Mouse (Mus musculus): ENCODE data around the gene Akr1b7. TPM values are rescaled to one million over a fixed set of nuclear protein-coding genes. Genes with fewer than 3 reads are reported as not detected.
"Not testable (repeated sequence)": the region's sequence is repeated elsewhere in the genome, so short reads cannot be mapped to it uniquely, and the experiment has no call there.

Gene Akr1b7
- 0.10 and 0.11 TPM in 2 replicates for polyA plus RNA-seq (2012; rRNA removed)

DNA sequence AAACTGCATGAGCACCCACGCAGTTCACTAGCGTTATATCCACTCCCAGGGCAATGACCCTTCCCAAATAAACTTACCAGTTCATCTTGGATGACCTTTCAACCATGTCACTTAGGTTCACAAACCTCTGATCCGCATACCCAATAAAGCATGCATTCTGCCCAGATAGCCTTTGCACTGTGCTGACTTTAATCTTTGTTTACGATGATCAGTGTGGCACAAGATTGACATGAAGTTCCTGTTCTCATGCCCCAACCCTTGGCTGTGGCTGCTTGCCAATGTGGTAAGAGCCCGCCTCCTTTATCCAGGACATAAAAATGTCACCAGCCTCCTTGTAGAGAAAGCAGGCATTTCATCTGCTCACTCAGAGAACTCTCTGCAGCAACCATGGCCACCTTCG is at the start of gene Akr1b7:
Akr1b7 (plus strand) TSS at position 312 of the 400 bp plus-strand sequence.
- DNase-seq (ENCODE audit: extremely low spot score in 1 of 2, low spot score in 1 of 2) = no peak

DNA sequence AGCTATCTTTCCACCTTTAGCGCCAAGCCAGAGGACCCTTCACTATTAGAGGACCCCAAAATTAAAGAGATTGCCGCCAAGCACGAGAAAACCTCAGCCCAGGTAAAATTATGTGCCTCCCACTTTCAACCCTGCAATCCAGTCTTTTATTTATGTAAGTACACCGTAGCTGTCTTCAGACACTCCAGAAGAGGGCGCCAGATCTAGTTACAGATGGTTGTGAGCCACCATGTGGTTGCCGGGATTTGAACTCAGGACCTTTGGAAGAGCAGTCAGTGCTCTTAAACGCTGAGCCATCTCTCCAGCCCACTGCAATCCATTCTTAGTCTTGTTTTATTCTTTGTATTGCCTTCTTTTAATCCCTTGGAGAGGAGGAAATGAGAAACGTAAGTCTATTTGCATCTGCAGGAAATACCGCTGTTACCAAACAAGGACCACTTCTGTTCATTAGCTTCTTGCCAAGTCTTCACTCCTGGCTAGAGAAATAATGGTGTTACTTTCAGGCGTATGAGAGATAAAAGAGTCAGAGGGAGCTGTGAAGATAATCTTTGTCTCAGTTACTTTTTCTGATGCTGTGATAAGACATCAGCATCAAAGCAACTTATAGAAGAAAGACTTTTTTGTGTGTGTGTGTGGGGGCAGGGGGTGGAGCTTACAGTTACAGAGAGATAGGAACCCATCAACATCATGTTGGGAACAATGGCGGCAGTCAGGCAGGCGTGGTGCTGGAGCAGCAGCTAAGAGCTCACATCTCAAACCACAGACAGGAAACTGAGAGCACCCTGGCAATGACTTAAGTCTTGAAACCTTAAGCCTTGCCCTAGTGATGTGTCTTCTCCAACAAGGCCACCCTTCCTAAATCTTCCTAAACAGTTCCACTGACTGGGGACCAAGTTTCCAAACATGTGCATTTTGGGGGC is 47.7 kb upstream of the Akr1b7 start:
- DNase-seq (ENCODE audit: extremely low spot score in 1 of 2, low spot score in 1 of 2) = no peak

GRCm38 (mm10) chr6:34367998-34368397 is 44.1 kb upstream of the Akr1b7 start:
- no peak for DNase-seq (ENCODE audit: extremely low spot score in 1 of 2, low spot score in 1 of 2)

- DNase-seq (ENCODE audit: extremely low spot score in 1 of 2, low spot score in 1 of 2) = no peak
Measured at GRCm38 (mm10) chr6:34370081-34370480, 42.1 kb upstream of the Akr1b7 start.

DNA sequence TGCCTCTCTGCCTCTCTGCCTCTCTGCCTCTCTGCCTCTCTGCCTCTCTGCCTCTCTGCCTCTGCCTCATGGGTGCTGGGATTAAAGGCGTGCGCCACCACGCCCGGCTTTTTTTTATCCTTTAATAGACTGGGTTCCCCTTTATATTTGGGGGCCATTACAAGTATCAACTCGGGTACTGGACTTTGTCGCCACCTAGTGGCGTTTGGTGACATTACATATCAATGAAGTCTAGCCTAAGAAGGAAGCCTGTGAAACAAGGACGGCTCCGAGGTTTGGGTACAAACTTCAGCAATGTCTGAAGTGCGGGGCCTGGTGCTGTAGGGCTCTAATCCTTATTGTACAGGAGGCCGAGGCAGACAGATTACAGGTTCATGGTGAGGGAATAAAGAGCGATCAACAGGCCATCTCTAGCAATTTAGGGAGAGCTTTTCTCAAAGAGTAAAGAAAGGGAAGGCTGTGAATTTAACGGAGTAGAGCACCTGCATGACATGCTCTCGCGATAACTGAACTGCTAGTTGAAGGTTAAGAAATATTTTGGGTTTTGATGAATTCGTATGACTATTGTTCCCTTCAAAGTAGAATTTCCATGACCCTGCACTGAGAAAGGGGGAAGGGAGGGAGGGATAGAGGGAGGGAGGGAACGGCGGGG is 40.3 kb upstream of the Akr1b7 start:
- DNase-seq (ENCODE audit: extremely low spot score in 1 of 2, low spot score in 1 of 2) = peak; percentile 54 to 93

- no peak for DNase-seq (ENCODE audit: extremely low spot score in 1 of 2, low spot score in 1 of 2)
Measured at GRCm38 (mm10) chr6:34373841-34374240, 38.3 kb upstream of the Akr1b7 start.

DNA sequence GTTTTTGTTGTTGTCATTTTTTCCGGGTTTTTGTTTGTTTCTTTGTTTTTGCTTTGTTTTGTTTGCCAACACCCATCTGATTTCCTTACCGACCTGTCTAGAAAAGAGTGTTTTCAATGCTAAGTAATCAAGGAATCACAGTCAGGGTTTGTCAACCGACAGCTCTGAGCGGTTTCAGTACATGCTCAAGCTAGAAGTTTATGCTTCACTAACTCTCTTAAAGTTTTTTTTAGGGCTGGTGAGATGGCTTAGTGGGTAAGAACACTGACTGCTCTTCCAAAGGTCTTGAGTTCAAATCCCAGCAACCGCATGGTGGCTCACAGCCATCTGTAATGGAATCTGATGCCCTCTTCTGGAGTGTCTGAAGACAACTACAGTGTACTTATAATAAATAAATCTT is 36.2 kb upstream of the Akr1b7 start:
- DNase-seq (ENCODE audit: extremely low spot score in 1 of 2, low spot score in 1 of 2) = not testable (repeated sequence)

- DNase-seq (ENCODE audit: extremely low spot score in 1 of 2, low spot score in 1 of 2) = no peak
Measured at GRCm38 (mm10) chr6:34383401-34383800, 28.7 kb upstream of the Akr1b7 start.

DNA sequence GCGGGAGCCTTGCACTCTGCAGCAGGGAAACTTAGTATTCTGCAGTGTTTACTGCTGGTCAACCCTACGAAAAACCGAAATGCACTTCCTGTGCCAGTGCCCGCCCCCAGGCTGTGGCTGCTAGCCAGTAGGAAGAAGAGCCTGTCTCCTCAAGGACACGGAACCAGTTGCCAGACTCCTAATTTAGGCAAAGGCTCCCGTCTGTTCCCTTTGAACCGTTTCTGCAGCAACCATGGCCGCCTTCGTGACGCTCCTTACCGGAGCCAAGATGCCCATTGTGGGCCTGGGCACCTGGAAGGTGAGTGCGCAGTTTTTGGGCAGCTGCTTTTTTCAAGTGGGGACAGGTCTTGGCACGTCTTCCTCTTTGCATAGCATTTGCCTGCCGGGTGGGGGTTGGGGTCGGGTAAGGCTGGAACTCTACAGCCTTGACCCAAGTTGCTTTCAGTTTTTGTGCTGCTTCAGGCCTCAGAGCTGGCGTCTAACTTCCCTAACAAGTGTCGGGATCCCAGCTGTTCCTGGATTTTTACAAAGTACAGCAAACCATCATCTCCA is 27.9 kb upstream of the Akr1b7 start, which contains the start of gene Akr1b10:
Akr1b10 (plus strand) TSS at position 109 of the 552 bp plus-strand sequence.
- DNase-seq (ENCODE audit: extremely low spot score in 1 of 2, low spot score in 1 of 2) = peak; percentile 64 to 83

DNA sequence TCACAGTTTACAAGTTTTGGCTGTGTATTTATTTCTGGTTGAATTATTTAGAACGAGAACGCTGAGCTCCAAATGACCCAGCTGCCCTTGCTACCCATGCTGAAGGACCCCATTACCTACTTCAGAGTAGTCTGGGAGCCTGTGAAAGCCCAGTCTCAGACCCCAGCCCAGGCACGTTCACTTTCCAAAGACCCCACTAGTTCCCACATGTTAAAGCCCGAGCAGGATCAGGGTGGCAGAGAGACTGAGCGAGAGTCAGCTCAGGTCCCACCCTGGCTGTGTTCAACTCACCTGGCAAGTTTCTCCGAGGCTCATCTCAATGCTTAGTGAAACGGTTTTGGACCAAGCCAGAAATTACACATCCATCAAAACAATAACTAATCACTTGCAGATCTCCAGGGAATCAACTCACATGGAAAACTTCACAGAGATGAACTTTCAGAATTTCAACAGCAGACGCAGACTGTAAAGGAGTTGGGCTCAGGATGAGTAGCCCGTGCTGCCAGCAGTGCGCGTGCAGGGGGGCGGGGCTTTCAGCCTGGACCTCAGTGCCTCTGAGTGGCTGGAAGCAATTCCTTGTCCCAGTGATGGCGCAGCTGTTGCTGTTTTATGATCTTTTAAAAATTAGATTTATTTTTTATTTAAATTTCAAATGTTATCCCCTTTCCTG is 27.3 kb upstream of the Akr1b7 start:
- DNase-seq (ENCODE audit: extremely low spot score in 1 of 2, low spot score in 1 of 2) = no peak

- DNase-seq (ENCODE audit: extremely low spot score in 1 of 2, low spot score in 1 of 2) = no peak
Measured at GRCm38 (mm10) chr6:34388420-34389156, 23.5 kb upstream of the Akr1b7 start.

GRCm38 (mm10) chr6:34395897-34396296 is 16.2 kb upstream of the Akr1b7 start:
- no peak for DNase-seq (ENCODE audit: extremely low spot score in 1 of 2, low spot score in 1 of 2)

DNA sequence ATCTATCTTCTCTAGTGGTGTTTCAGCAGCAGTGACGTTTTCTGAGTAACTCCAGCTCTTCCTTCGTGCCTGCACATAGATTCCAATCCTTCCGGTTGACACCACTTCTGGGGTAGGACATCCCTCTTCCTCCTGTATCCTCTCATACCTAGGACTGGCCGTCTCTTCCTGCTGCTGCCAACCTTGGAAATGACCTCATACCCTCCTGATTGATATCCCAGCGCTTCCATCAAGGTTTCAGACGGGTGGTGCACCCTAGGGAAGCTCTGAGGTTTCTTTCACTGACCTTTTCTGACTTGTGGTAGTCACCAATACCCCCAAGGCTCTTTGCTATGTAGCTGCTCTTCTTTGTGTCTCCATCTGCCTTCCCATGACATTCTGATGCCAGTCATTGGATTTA is 13.7 kb upstream of the Akr1b7 start:
- no peak for DNase-seq (ENCODE audit: extremely low spot score in 1 of 2, low spot score in 1 of 2)

DNA sequence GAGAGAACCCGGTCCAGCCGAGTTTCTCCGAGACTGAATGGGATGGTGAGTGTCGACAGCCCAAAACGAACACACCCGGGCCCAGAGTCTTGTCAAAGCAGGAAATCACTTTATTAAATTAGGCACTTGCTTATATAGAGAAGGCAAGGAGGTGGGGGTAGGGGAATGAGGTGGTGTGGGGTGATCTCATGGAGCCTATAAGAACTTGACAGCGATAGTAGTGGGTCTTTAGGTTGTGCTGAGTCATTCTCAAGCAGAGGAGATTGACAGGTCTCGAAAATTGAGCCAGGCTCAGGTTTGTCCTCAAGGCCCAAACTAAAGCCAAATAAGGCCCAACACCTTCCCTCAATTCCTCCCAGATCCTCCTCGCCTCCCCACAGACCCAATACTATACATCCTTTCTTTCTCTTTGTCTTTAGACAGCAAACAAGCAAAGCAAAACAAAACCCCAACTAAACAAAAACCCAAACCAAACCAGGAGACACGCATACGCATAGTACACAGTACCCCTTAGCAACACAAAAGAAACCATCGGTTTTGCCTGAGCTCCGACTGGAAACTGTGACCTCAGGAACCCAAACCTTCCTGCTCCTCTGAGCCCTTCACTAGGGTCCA is 12.4 kb upstream of the Akr1b7 start:
- DNase-seq (ENCODE audit: extremely low spot score in 1 of 2, low spot score in 1 of 2) = no peak

DNA sequence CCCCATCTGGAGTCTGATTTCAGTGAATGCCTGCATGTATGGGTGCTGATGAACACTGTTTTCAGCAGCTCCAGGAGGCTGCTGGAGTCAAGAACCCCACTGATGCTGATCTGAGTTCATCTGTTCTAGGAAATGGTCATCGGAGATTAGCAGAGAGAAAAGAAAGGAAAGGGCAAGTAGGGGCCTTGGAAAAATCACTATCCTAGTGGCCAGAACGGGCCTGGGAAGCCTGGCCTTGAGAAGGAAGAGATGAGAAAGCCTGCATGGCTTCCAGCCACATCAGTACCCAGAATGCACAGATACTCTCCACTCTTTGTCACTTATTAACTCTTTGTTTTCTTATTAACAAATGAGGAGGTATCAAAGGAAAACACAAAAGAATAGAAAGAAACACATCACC is 11.4 kb upstream of the Akr1b7 start:
- no peak for DNase-seq (ENCODE audit: extremely low spot score in 1 of 2, low spot score in 1 of 2)

GRCm38 (mm10) chr6:34406746-34407145 is 5.4 kb upstream of the Akr1b7 start:
- no peak for DNase-seq (ENCODE audit: extremely low spot score in 1 of 2, low spot score in 1 of 2)

DNA sequence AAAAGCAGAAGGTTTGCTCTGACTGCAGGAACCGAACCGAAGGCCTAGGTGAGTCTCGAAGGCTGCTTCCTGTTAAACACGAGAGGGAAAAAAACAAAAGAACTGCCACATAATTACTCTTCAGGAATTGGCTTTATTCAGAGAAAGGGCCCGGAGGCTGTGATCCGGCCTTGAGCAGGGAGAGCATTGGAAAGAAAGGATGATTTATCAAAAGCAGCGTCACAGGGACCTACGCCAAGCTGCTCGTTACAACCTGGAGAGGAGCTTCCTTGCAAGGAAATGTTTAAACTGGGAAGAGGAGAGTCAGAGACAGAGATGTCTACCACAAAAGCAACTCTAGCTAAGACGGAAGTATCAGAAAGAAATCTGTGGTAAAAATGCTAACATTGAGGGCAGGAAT is 4.7 kb upstream of the Akr1b7 start:
- no peak for DNase-seq (ENCODE audit: extremely low spot score in 1 of 2, low spot score in 1 of 2)

GRCm38 (mm10) chr6:34412688-34413087 is 554 bp downstream of the Akr1b7 start:
- no peak for DNase-seq (ENCODE audit: extremely low spot score in 1 of 2, low spot score in 1 of 2)

GRCm38 (mm10) chr6:34413386-34413785 is 1.3 kb downstream of the Akr1b7 start:
- DNase-seq (ENCODE audit: extremely low spot score in 1 of 2, low spot score in 1 of 2) = not testable (repeated sequence)

GRCm38 (mm10) chr6:34416521-34416920 is 4.4 kb downstream of the Akr1b7 start:
- DNase-seq (ENCODE audit: extremely low spot score in 1 of 2, low spot score in 1 of 2) = no peak
